Mouse (Mus musculus) kidney, embryonic 14.5 days (tissue): ENCODE results near the gene Sds. TPM values are rescaled to one million over a fixed set of nuclear protein-coding genes. Genes with fewer than 3 reads are reported as not detected.

Source experiments
- ATAC-seq: fragments of 200-750 bp; cut with Nextera tagmentation; 2 replicates; pipeline ENCODE4 v1.8.0; 2017; ENCODE audit warnings: moderate number of reproducible peaks, mild to moderate bottlenecking, moderate TSS enrichment, moderate library complexity; ENCODE audit not compliant: low FRiP score, low TSS enrichment
- H3K27ac ChIP-seq: fragments of 300-500 bp; sonication (generic); 2 replicates; pipeline ENCODE4 v1.5.1; 2014; ENCODE audit warnings: low read depth, mild to moderate bottlenecking, low read length, moderate library complexity, mixed read lengths
- H3K27me3 ChIP-seq: fragments of 300-500 bp; sonication (generic); 2 replicates; pipeline ENCODE4 v1.6.1; 2014; ENCODE audit warnings: mild to moderate bottlenecking, low read length; ENCODE audit not compliant: control insufficient read depth, insufficient read depth
- H3K36me3 ChIP-seq: fragments of 300-500 bp; sonication (generic); 2 replicates; pipeline ENCODE4 v1.6.1; 2014; ENCODE audit warnings: low read length, mixed read lengths; ENCODE audit not compliant: control insufficient read depth, insufficient read depth
- H3K4me1 ChIP-seq: fragments of 300-500 bp; sonication (generic); 2 replicates; pipeline ENCODE4 v1.6.1; 2014; ENCODE audit warnings: low read length, mixed read lengths; ENCODE audit not compliant: control insufficient read depth, insufficient read depth
- H3K4me2 ChIP-seq: fragments of 300-500 bp; sonication (generic); replicated peaks from 2 replicates; pipeline ENCODE4 v1.6.1; 2014; ENCODE audit warnings: low read depth, mild to moderate bottlenecking, low read length
- H3K4me3 ChIP-seq: fragments of 300-500 bp; sonication (generic); 2 replicates; pipeline ENCODE4 v1.5.1; 2014; ENCODE audit warnings: mild to moderate bottlenecking, low read length
- H3K9ac ChIP-seq: fragments of 300-500 bp; sonication (generic); 2 replicates; pipeline ENCODE4 v1.6.1; 2014; ENCODE audit warnings: low read depth, mild to moderate bottlenecking, low read length, moderate library complexity
- H3K9me3 ChIP-seq: fragments of 300-500 bp; sonication (generic); 2 replicates; pipeline ENCODE4 v1.6.1; 2016; ENCODE audit warnings: low read length; ENCODE audit not compliant: control insufficient read depth
- WGBS: fragments of 180-500 bp; shearing (Covaris S2); extraction: QIAGEN DNeasy Blood & Tissue Kit; methylation state at CpG from one replicate; pipeline ENCODE4 v1.1.7; 2014; 5-methylcytosine and 5-hydroxymethylcytosine counted together
- polyA plus RNA-seq: library from polyadenylated mRNA; unstranded; fragments of >200 nt; fragmentation: Nextera tagmentation; extraction: Ambion mirVana; gene quantifications from 2 replicates; pipeline ENCODE4 v1.2.1, GENCODE M21; 2014

Sds gene
- polyA plus RNA-seq, 1 experiment from 2014 or later: not detected

DNA sequence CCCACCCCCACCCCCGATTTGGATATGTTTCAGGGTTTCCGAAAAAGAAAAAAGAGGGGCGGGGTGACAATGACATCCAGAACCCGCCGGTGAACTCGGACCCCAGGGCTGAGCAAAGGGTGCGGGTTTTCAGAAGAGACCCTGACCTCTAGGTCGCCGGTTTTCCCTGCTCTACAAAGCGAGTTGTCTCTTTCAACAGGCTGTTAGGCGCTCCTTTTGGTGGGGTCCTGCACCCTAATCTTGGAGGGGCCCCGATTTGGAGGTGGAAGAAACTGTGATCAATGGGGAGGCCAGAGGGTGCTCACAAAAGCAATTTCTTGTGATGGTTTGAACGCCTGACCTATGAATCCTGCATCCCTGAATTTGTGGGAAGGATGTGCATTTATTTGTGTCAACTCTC lies 37.9 kb upstream of the Sds start:
- H3K4me3 ChIP-seq: no peak overlapping the region
- no peak overlapping the region for H3K4me2 ChIP-seq

DNA sequence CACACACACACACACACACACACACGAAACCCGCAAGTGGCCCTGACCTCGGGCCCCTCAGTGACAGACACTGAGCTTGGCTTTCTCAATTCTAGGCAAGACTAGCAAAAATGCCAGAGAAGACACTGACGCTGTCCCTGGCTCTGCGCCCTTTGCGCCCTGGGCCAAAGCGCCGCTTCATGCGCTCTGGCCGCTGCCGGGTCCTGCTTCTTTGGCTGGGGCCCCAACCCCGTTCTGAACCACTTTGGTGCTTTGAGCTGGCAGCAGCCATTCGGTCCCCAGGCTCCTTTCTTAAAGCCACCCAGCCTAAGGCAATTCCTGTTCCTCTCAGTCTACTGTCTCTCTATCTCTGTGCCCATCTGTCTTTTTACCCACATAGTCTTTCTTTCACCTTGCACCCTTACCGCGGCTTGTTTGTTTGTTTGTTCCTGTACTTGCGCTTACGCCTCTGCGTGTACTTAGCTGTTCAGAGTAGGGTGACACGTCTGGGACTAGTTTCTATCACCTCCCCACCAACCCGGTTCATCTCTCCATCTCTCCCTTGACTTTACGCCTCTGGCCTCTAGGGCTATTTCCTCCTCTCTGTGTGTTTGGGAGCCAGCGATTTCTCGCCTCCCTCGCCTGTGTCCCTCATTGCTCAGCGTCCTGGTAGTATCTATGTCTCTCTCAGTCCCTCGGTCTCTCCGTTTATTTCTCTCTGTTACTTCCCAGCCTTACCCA lies 37.2 kb upstream of the Sds start:
- Histone ChIP-seq H3K4me2 (no peak overlapping the region), H3K9ac (no peak overlapping the region), H3K9me3 (no peaks in the 10 kb centered on the region), H3K36me3 (no peaks in the 10 kb centered on the region), H3K27me3 (peaks cover 66% of the 10 kb centered on the region), H3K4me1 (peaks cover 12% of the 10 kb centered on the region; the same call in 1 of the 2 replicates), H3K27ac (no peak overlapping the region), H3K4me3 (no peak overlapping the region)
- ATAC-seq: no peak
- WGBS: under 1% methylated on average over 27 of the region's 27 CpGs

More for the DNA sequence above, 37.9 kb upstream of the Sds start:
- Histone ChIP-seq H3K27me3 (peaks cover 73% of the 10 kb centered on the region), H3K9ac (no peak overlapping the region), H3K4me1 (peaks cover 12% of the 10 kb centered on the region; the same call in 1 of the 2 replicates), H3K9me3 (no peaks in the 10 kb centered on the region), H3K36me3 (no peaks in the 10 kb centered on the region), H3K27ac (no peak overlapping the region)
- 2% methylated on average over 13 of the region's 13 CpGs for WGBS
- no peak for ATAC-seq

DNA sequence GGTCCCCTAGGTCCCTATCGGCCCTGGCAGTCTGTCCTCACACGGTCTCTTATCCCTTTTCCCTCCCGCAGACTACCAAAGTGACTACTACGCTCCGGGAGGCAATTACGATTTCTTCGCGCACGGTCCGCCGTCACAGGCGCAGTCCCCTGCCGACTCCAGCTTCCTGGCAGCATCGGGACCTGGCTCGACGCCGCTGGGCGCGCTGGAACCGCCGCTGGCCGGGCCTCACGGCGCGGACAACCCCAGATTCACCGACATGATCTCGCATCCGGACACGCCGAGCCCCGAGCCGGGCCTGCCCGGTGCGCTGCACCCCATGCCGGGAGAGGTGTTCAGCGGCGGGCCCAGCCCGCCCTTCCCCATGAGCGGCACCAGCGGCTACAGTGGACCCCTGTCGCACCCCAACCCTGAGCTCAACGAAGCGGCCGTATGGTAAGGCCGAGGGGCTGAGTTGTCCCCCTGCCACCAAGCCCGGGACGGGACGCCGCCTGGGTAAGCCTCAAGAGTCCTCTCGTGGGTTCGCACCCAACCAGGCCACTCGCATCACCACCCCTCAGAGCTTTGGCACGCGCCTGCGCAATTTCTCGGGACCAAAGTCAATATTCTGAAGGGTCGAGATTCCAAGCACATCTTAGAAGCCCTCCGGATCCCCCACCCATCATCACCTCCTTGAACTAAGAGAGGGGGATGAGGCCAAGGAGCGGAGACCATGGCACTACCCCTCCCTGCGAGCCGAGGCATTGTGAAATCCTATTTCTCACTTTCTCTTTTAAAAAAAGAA lies 36.2 kb upstream of the Sds start:
- Histone ChIP-seq H3K9me3 (no peaks in the 10 kb centered on the region), H3K27ac (no peak overlapping the region), H3K36me3 (no peaks in the 10 kb centered on the region), H3K9ac (0 out of 2 replicates have a peak overlapping the region, but pooled peaks have one; percentile 12), H3K4me1 (peaks cover 12% of the 10 kb centered on the region; the same call in 1 of the 2 replicates), H3K27me3 (peaks cover 56% of the 10 kb centered on the region), H3K4me2 (peak overlapping the region; percentile 27), H3K4me3 (peak overlapping the region; percentile 26)
- ATAC-seq: no peak
- WGBS: 1% methylated on average over 57 of the region's 61 CpGs

DNA sequence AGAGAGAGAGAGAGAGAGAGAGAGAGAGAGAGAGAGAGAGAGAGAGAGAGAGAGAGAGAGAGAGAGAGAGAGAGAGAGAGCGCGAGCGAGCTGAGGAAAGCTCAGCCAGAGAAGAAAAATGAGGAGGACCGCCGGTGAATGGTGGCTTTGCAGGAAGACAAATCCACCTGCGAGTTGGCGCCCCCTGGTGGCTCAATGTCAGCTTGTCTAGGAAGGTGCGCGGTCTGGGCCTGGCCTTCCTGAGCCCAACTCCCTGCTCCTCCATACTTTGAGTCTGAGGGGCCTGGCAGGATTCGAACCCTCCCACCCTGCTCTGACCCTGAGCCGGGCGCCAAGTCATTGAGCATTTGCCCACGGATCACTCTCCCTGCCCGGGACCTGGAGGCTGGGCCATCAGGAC lies 35.6 kb upstream of the Sds start:
- Histone ChIP-seq H3K4me1 (peaks cover 12% of the 10 kb centered on the region; the same call in 1 of the 2 replicates), H3K4me3 (peak overlapping the region; percentile 26; the same call in 1 of the 2 replicates), H3K9me3 (no peaks in the 10 kb centered on the region), H3K27ac (no peak overlapping the region), H3K4me2 (peak overlapping the region; percentile 27), H3K27me3 (peaks cover 50% of the 10 kb centered on the region), H3K9ac (no peak overlapping the region), H3K36me3 (no peaks in the 10 kb centered on the region)
- ATAC-seq: 0 out of 2 replicates have a peak, but pooled peaks have one; percentile 62
- 5% methylated on average over 14 of the region's 14 CpGs for WGBS

DNA sequence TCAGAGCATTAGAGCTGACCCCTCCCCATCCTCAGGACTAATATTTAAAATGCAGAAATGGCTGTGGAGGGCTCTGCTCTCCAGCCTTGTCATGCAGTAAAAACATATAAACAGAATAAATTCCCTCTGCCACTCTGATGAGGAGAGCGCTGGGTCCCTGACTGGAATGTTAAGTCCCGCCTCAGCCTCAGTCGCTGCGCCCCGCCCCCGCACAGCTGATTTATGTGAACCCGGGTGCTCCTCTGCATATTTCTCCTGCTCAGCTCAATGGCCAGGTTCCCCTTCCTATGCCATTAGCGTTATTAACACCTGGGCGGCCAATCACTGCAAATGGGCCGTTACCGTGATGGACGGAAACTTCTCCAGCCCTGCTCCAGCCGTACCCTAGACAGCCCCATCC lies 29.0 kb upstream of the Sds start:
- Histone ChIP-seq H3K4me2 (no peak overlapping the region), H3K36me3 (no peaks in the 10 kb centered on the region), H3K9ac (no peak overlapping the region), H3K4me1 (no peaks in the 10 kb centered on the region), H3K4me3 (no peak overlapping the region), H3K9me3 (no peaks in the 10 kb centered on the region), H3K27ac (no peak overlapping the region), H3K27me3 (peaks cover 4% of the 10 kb centered on the region; the same call in 1 of the 2 replicates)
- WGBS: 27% methylated on average over 13 of the region's 13 CpGs
- ATAC-seq: no peak; the same call in 1 of the 2 replicates

DNA sequence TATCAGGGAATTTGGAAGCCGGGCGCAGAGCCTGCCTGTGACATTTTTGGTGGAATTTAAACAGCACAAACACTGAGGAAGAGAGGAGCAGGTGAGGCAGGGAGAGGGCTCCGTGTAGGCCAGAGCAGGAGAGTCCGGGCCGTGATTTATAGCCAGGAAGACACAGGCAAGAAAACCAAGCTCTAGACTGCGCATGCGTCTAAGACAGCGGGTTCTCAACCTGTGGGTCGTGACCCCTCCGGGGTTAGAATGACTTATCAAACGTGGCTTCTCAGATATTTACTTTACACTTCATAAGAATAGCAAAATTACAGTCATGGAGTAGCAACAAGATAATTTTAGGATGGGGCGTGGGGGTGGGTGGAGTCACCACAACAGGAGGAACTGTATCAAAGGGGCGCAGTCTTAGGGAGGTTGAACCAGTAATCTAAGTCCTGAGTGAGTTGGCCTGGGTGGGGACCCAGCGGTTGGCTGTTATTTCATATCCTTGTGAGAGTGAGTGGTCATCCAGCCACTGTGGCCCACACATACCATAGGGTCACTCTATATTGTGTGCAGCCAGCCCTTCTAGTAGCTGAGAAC lies 21.5 kb upstream of the Sds start:
- H3K9me3 ChIP-seq: no peaks in the 10 kb centered on the region
- no peaks in the 10 kb centered on the region for H3K36me3 ChIP-seq
- 26% methylated on average over 14 of the region's 14 CpGs for WGBS
- ATAC-seq: 0 out of 2 replicates have a peak, but pooled peaks have one; percentile 36
- no peaks in the 10 kb centered on the region for H3K4me1 ChIP-seq
- peak overlapping the region; percentile 2; the same call in 1 of the 2 replicates for H3K4me2 ChIP-seq
- no peak overlapping the region for H3K4me3 ChIP-seq
- no peak overlapping the region for H3K9ac ChIP-seq
- H3K27me3 ChIP-seq: 0 out of 2 replicates have a peak, but pooled peaks cover 4% of the 10 kb centered on the region
- H3K27ac ChIP-seq: no peak overlapping the region

DNA sequence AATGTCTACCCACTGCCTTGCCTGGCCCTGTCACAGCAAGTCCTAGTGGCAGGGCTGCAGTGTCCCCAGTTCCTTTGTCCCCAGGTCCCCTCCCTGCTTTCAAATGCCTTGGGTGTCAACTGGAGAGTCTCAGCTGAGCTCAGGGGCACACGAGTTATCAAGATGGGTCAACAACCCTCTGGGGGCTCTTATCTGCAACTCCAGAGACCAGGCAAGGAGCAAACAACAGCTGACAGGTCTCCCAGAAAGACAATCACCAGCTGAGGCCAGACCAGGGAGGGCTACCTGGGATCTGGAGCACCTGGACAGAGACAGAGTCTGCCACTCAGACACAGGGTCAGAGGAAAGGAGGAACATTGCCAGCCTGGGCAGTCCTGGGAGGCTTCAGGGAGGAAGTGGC lies 20.1 kb upstream of the Sds start:
- ATAC-seq: no peak
- no peaks in the 10 kb centered on the region for H3K4me1 ChIP-seq
- no peak overlapping the region for H3K4me2 ChIP-seq
- no peaks in the 10 kb centered on the region for H3K27me3 ChIP-seq
- no peak overlapping the region for H3K9ac ChIP-seq
- 40% methylated on average over 1 of the region's 1 CpGs for WGBS
- H3K36me3 ChIP-seq: no peaks in the 10 kb centered on the region
- no peaks in the 10 kb centered on the region for H3K9me3 ChIP-seq
- no peak overlapping the region for H3K27ac ChIP-seq
- H3K4me3 ChIP-seq: no peak overlapping the region

DNA sequence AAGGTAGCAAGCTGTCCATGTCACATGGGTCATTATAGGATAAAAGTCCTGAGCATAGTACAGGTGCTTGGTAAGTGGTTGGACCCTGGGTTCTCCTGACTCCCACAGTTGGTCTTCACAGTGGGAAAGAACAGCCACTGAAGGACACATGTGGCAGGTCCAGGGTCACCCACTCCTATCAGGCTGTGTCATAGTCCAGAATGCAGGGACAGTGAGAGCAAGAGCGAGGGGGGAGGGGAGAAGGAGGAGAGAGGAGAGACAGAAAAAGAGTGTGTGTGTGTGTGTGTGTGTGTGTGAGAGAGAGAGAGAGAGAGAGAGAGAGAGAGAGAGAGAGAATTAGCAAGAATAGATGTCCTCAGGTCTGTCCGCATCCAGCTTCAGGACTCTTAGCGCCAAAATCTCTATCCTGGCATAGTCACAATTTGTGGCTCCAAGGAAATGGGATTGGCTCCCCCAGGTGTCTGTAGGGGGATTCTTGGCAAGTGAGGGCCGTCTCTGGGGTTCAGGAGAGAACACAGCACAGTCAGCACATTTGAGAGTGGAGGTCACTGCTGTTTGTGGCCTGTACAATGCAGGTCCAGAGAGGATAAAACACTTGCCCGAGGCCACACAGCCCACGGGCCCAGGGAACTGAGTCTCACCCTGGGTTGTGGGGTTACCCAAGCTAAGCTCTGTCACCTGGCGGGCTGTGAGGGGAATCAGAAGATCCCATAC lies 19.3 kb upstream of the Sds start:
- no peaks in the 10 kb centered on the region for H3K27me3 ChIP-seq

More for the DNA sequence above, 19.3 kb upstream of the Sds start:
- Histone ChIP-seq H3K4me1 (no peaks in the 10 kb centered on the region), H3K9me3 (no peaks in the 10 kb centered on the region), H3K4me2 (no peak overlapping the region), H3K9ac (no peak overlapping the region), H3K4me3 (no peak overlapping the region), H3K27ac (no peak overlapping the region), H3K36me3 (no peaks in the 10 kb centered on the region)
- ATAC-seq: no peak
- WGBS: 50% methylated on average over 7 of the region's 7 CpGs
